Mouse (Mus musculus): ENCODE measurements at regions not wholly inside any gene's neighbourhood (a gene's known extent, or its start where the extent isn't known, plus 50 kb on each side); places are given as distances from the start of the nearest gene placed in this dataset.

DNA sequence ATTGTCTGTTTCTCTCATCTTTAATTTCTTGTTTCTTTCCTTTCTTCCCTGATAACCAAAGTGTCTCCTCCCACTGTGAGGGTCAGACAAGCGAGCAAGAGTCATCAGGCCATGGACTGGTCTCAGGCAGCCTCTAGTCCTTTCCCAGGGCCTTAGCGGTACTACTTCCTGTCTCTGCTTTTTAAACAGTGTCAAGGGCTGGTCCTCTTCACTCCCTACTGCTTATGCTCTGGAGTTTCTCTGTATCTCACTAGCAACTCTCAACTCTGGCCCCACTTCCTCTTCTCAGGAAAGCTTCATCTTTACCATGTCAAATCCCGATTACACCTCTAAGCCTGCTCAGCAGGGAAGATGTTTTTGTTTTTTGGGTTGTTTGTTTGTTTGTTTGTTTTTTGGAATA lies 124.1 kb downstream of the Pten start:
- H3K4me1 ChIP-seq (ENCODE audit: control insufficient read depth, insufficient read depth, low read length), result peaks cover 6% of the 10 kb centered on the region
- no peak for DNase-seq
- no peak for TF ChIP-seq POLR2A (IDR thresholded peaks at IDR 0.05; ENCODE audit: borderline replicate concordance, extremely low read depth, low read depth, low read length)
- TF ChIP-seq CTCF (IDR thresholded peaks at IDR 0.05; ENCODE audit: insufficient read depth, low read length), result no peak
- H3K4me3 ChIP-seq (replicated peaks; ENCODE audit: extremely low read depth, low read depth, low read length), result no peak overlapping the region
- WGBS, result 58% methylated on average over 3 of the region's 3 CpGs

DNA sequence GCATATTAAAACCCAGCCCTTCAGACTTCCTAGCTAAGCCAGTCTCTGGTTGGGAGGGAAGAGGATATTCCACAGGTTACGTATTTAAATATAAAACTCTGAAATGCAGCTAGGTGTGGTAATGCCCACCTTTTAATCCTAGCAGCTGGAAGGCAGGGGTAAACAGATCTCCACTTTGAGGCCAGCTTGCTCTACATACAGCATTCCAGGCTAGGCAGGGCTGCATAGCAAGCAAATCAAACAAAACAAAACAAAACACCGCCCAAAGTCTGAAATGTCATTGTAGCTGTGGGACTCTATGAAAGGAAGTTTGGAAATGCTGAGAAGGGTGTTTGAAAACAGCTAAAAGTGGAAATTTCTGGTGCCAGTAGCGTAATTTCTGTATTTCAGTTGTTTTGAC lies 127.0 kb downstream of the Pten start:
- WGBS, result 38% methylated on average over 3 of the region's 3 CpGs

DNA sequence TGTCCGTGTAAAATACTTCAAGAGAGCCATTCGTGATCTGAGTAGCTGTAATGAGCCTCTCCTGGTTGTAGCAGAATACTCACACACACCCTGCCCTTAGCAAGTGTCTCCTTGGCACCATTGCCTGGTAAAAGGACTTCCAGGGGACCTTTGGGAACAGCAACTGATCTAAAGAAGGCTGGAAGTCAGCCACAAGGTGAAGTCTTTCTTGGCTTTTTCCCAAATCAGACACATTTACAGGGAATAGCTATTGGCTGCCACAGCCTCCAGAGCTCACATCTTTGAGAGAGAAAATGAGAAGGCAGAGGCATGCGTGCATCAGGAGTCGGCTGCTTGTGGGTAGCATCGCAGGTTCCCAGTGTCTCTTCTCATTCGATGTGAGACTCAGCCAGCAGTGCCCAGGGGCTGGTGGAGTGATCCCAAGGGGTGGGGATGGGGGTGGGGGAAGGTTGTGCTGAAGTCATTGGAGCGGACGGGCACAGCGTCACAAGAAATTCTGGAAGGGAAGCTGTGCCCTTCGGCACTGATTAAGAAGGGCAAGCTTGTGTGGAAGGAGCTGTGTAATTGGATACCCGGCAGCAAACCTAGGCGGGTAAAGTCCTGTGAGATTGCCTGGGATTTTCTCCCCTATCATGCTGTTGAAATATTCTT lies 128.3 kb downstream of the Pten start:
- 50% methylated on average over 12 of the region's 12 CpGs for WGBS
- no peak for TF ChIP-seq CTCF (IDR thresholded peaks at IDR 0.05; ENCODE audit: insufficient read depth, low read length)
- no peak for TF ChIP-seq POLR2A (IDR thresholded peaks at IDR 0.05; ENCODE audit: borderline replicate concordance, extremely low read depth, low read depth, low read length)

More for the DNA sequence above, 127.0 kb downstream of the Pten start:
- TF ChIP-seq POLR2A (IDR thresholded peaks at IDR 0.05; ENCODE audit: borderline replicate concordance, extremely low read depth, low read depth, low read length), result no peak
- no peak for TF ChIP-seq CTCF (IDR thresholded peaks at IDR 0.05; ENCODE audit: insufficient read depth, low read length)
- Histone ChIP-seq H3K4me1 (ENCODE audit: control insufficient read depth, insufficient read depth, low read length) (peaks cover 6% of the 10 kb centered on the region), H3K4me3 (replicated peaks; ENCODE audit: extremely low read depth, low read depth, low read length) (no peak overlapping the region)
- no peak for DNase-seq

DNA sequence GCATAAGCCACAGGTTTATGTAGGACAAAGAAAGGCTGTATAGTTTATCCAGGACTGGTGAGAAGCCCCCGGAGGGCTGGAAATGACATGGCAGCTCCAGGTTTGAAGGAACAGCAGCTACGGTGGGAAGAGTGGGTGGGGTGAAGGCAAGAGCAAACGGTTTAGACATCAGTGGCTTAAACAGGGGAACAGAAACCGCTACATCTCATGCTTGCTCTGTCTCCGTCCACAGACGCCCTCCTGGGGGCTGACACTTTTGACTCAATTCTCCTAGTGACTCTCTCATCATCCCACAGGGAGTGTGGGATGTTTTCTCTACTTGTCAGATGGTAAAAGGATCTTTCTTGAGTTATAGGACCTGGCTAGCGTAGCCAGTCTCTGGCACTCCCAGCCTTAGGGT lies 129.9 kb downstream of the Pten start:
- TF ChIP-seq CTCF (IDR thresholded peaks at IDR 0.05; ENCODE audit: insufficient read depth, low read length) (no peak), POLR2A (IDR thresholded peaks at IDR 0.05; ENCODE audit: borderline replicate concordance, extremely low read depth, low read depth, low read length) (no peak)
- WGBS, result 77% methylated on average over 7 of the region's 7 CpGs
- Histone ChIP-seq H3K4me1 (ENCODE audit: control insufficient read depth, insufficient read depth, low read length) (peaks cover 6% of the 10 kb centered on the region), H3K4me3 (replicated peaks; ENCODE audit: extremely low read depth, low read depth, low read length) (no peak overlapping the region)
- DNase-seq, result no peak

More for the DNA sequence above, 128.3 kb downstream of the Pten start:
- Histone ChIP-seq H3K4me3 (replicated peaks; ENCODE audit: extremely low read depth, low read depth, low read length) (no peak overlapping the region), H3K4me1 (ENCODE audit: control insufficient read depth, insufficient read depth, low read length) (peaks cover 6% of the 10 kb centered on the region)
- DNase-seq, result no peak

DNA sequence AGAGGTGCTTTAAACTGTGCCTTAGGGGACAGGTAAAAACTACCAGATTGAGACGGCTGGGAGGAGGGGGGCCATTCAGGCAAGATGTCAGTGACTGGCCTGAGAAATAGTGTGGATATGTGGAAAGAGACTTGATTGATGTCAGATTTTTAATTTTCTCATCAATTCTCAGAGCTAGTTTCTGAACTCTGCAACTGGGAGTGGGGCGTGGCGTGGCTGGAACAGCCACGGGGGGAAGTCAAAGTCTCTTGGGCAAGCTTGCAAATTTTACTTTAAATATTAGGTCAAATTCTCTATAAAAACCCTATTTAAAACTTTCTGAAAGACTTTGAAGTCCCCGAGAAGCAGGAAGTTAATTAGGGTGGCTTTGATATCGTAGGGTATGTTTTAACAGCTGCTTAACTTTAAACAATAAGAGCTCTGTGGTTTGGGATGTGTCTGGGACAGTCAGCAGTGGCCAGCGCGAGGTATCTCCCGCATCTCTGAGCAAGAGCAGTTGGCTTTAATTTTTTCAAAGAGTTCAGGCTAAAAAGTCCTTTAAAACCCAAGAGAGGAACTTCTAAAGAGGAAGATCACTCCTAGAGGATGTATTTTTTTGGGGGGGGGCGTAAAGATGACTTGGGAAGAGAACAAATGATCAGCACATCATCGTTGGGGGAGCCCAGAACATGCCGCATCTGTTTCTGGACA lies 131.5 kb downstream of the Pten start:
- TF ChIP-seq CTCF (IDR thresholded peaks at IDR 0.05; ENCODE audit: insufficient read depth, low read length) (no peak), POLR2A (IDR thresholded peaks at IDR 0.05; ENCODE audit: borderline replicate concordance, extremely low read depth, low read depth, low read length) (no peak)
- WGBS, result 54% methylated on average over 12 of the region's 12 CpGs
- DNase-seq, result no peak

DNA sequence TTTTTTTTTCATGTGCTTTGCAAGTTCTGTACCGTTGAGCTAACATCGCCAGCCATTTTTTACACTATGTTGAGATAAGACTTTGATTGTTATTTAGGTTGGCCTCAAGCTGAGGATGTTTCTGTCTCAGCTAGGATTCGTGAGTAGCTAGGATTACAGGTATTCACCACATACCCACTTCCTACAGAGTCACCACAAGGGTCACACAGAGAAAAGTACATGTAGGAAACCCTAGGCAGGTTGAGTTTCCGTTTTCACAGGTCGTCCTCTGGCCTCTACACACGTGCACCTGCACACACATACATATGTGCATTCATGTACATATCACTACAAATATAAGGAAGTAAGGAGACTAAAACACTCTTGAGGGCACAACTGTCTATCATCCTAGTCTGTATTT lies 133.5 kb downstream of the Pten start:
- Histone ChIP-seq H3K4me3 (replicated peaks; ENCODE audit: extremely low read depth, low read depth, low read length) (no peak overlapping the region), H3K4me1 (ENCODE audit: control insufficient read depth, insufficient read depth, low read length) (no peaks in the 10 kb centered on the region)
- WGBS, result 69% methylated on average over 6 of the region's 6 CpGs
- DNase-seq, result no peak
- no peak for TF ChIP-seq CTCF (IDR thresholded peaks at IDR 0.05; ENCODE audit: insufficient read depth, low read length)
- no peak for TF ChIP-seq POLR2A (IDR thresholded peaks at IDR 0.05; ENCODE audit: borderline replicate concordance, extremely low read depth, low read depth, low read length)

More for the DNA sequence above, 131.5 kb downstream of the Pten start:
- Histone ChIP-seq H3K4me1 (ENCODE audit: control insufficient read depth, insufficient read depth, low read length) (peaks cover 6% of the 10 kb centered on the region), H3K4me3 (replicated peaks; ENCODE audit: extremely low read depth, low read depth, low read length) (no peak overlapping the region)

DNA sequence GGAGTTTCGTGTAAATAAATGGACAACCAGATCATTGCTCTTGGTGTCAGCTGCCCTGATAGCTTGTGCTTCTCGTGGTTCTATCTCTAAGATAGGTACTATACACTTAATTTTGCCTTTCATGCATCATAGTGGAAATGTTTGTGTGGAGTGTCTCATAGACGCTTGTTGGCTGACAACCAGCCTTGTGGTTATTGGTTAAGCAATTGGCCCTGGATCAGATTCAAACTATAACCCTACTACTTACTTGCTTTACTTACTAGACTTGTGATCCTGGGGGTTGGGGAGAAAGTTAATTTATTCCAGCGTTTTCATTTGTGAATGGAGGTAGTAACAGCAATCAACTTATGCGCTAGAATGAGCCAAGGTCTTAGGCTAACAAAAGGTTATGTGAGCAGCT lies 135.2 kb downstream of the Pten start:
- 81% methylated on average over 5 of the region's 5 CpGs for WGBS
- H3K4me1 ChIP-seq (ENCODE audit: control insufficient read depth, insufficient read depth, low read length), result no peaks in the 10 kb centered on the region
- no peak overlapping the region for H3K4me3 ChIP-seq (replicated peaks; ENCODE audit: extremely low read depth, low read depth, low read length)
- DNase-seq, result no peak
- TF ChIP-seq POLR2A (IDR thresholded peaks at IDR 0.05; ENCODE audit: borderline replicate concordance, extremely low read depth, low read depth, low read length) (no peak), CTCF (IDR thresholded peaks at IDR 0.05; ENCODE audit: insufficient read depth, low read length) (no peak)

DNA sequence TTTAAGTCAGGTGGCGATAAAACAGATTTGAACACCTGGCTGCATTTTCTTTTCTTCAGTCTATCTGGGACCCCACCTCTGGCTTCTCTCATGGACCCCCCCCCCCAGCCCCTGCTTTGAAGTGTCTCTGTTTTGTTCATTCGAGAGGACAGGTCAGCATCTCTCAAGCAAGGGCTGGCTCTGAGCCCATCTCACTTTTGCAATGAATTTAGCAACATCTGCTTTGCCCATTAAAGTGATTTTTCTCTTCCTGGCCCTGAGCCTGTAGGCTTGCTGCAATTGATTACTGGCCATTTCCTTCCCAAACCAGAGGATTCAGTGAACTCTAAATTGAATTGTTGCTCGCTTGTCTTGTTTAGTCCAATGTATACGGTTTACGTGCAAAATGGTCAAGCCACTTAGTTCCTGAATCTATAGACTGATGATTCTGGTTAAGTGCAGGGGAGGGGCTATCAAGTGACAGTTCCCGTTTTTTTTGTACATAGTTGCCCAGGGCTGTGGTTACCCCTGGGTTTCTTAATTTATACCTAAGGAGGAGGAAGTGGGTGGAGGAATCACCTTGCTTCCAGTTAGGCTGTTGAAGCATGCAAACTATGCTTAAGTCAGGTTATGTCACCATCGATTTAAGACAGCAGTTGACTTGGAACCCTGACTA lies 146.3 kb downstream of the Pten start:
- no peak overlapping the region for H3K4me3 ChIP-seq (replicated peaks; ENCODE audit: extremely low read depth, low read depth, low read length)
- H3K4me1 ChIP-seq (ENCODE audit: control insufficient read depth, insufficient read depth, low read length), result peaks cover 22% of the 10 kb centered on the region
- no peak for TF ChIP-seq CTCF (IDR thresholded peaks at IDR 0.05; ENCODE audit: insufficient read depth, low read length)
- TF ChIP-seq POLR2A (IDR thresholded peaks at IDR 0.05; ENCODE audit: borderline replicate concordance, extremely low read depth, low read depth, low read length), result no peak
- 37% methylated on average over 7 of the region's 7 CpGs for WGBS
- no peak for DNase-seq

DNA sequence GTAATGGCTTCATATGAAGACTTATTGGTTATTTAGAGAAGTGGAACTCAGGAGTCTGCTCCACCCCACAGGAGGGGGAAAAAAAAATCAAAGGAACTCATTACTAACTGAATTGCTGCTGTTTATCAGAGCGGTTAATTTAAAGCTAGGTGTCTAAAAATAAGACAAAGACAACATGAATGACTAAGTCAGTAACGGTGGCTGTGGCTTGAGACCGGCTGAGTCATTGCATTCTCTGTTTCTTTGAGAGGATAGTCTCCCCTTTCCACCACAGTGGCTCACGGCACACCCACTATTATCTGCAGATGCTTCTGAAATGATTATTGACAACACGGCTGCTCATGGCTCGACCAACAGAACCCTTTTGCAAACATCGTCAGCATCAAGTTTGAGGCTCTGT lies 147.2 kb downstream of the Pten start:
- WGBS, result 62% methylated on average over 7 of the region's 7 CpGs
- no peak overlapping the region for H3K4me3 ChIP-seq (replicated peaks; ENCODE audit: extremely low read depth, low read depth, low read length)
- peaks cover 22% of the 10 kb centered on the region for H3K4me1 ChIP-seq (ENCODE audit: control insufficient read depth, insufficient read depth, low read length)
- DNase-seq, result no peak
- TF ChIP-seq CTCF (IDR thresholded peaks at IDR 0.05; ENCODE audit: insufficient read depth, low read length) (no peak), POLR2A (IDR thresholded peaks at IDR 0.05; ENCODE audit: borderline replicate concordance, extremely low read depth, low read depth, low read length) (no peak)
